Mouse (Mus musculus): ENCODE measurements around the gene Olfr749. TPM values are rescaled to one million over a fixed set of nuclear protein-coding genes. Genes with fewer than 3 reads are reported as not detected.

Gene Olfr749
- total RNA-seq (2021), result not detected
- long read RNA-seq, experiment 1, result 0 reads
- long read RNA-seq, experiment 2, result 0 reads

DNA sequence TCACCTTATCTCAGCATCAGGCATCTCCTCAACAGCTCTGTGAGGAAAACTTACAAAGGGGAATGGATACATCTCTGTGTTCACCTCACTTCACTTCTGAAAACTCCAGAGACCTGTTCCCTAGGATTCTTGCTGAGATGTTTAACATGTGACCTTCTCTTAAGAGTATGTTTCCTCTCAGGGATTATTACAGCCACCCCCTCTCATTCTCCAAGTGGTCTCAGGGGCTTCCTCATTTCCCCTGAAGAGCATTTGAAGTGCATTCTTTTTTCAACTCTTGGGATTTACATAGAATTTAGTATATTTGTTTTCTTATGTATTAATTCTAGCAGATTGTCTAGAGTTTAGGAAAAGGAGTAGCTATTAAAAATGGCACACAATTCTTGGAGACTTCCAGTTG lies at the start of gene Olfr749:
Gene Olfr749 (minus strand): TSS at position 101 of the 400 bp plus-strand sequence.
- DNase-seq, result no peak

- DNase-seq, result no peak
These were observed 43.3 kb upstream of the Olfr749 start for GRCm38 (mm10) chr14:50788157-50788556.

GRCm38 (mm10) chr14:50785251-50785637 lies 40.4 kb upstream of the Olfr749 start, which contains the start of gene Ttc5:
Gene Ttc5, minus strand, starts transcription at chr14:50785519.
- peak; percentile 92 to 94 for DNase-seq

DNA sequence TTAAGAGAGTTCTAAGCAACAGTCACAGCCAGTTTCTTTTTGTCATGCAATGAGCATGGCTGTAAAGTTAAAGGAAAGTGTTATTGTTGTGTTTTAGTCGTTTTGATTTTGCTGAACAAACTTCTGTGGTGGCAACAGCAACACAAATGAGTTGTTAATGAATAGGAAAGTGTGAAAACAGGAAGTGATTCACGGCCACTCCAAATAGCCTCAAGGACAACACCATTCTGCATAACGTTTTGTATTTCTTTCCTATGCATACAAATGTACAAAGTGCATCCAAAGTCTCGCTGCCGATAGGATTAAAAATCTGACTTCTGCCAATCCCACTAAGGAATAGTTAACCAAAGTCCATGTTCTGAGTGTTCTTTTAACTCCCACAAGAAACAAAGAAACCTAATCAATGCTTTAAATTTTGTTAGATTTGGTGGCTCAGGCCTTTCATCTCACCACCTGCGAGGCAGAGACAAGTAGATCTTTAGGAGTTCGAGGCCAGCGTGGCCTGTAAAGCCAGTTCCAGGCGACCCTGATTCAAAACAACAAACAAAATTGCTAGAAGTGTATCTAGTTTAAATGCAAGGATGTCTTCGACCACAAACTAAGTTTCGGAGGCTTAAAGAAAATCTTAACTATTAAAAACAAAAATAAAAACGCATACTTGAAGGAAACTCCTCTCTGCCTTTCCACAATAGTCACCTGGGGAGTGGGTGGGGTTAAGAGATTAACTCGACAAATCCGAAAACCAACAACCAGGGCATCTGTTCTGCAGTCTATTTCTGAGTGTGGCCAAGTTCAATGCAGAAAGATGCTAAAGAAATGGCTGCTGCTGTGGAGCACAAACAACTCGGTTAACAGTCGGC lies 39.7 kb upstream of the Olfr749 start:
- no peak for DNase-seq

DNA sequence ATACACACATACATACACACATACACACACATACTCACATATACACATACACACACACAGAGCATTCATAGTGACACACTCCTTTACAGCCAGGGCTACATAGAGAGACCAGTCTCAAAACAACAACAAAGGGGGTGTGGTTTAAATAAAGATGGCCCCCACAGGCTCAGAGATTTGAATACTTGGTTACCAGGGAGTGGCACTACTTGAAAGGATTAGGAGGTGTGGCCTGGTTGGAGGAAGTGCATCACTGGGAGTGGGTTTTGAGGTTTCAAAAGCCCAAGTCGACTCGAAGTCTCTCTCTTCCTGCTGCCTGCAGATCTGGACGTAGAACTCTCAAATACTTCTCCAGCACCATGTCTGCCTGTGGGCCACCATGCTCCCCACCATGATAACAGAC lies 37.3 kb upstream of the Olfr749 start:
- DNase-seq, result no peak

DNA sequence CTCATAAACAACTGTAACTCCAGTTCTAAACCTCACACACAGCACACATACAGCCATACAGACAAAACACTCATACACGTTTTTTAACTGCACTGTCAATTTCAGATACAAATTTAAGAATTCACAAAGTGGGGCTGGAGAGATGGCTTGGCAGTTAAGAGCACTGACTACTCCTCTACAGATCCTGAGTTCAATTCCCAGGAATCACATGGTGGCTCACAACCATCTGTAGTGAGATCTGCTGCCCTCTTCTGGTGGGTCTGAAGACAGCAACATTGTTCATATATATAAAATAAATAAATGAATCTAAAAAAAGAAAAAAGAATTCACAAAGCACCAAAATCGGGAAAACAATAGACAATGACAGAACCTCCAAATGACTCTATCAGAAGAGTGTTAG lies 26.4 kb upstream of the Olfr749 start:
- peak in 1 of 2 experiments; percentile 20 for DNase-seq

- peak; percentile 64 to 67 for DNase-seq
These were observed 20.8 kb upstream of the Olfr749 start for GRCm38 (mm10) chr14:50765736-50766135.

DNA sequence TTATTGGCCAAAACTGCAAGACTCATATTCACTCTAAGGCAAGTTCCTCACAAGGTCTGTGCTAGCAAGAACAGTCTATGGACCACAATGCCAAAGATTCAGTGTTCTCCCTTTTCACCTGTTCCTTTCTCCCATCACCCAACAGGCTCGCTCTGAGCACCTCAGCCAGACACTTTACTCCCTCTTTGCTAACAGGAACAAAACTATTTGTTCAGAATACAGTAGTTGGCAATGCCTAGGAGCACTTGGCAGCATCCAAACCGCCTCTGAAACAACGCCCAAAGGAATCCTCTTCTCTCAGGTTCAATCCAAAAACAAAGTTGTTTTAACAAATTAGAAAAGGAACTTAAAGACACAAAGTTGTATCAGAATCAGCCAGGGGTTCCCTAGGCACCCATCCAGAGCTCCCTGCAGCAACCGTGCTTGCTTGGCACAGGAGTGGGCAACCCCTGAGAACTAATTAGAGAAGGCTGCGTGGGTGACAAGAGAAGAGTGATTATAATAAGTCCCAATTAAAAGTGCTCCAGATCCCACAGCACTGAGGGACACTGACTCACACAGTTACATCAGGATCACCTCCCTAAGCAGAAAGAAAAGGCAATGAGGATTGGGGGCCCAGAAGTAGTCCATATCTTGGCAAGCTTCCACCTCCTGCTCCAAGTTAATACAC lies 13.7 kb upstream of the Olfr749 start:
- no peak for DNase-seq

DNA sequence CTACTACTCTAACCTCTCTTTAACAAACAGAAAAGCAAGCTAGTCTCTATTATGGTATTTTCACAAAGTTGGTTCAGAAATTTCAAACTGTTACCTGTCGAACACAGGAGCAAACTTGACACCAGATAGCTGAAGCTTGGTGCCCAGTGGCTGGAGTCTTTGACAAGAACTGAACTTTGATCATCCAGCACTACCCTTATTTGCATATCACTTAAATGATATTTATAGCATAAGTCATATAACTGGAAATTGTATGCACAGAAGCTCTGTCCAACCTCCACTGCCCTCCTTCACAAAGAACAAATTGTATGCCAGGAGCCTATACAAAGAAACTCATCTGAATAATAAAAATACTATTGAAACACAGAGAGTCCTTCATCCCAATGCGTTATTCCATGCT lies 3.3 kb downstream of the Olfr749 start:
- DNase-seq, result no peak

DNA sequence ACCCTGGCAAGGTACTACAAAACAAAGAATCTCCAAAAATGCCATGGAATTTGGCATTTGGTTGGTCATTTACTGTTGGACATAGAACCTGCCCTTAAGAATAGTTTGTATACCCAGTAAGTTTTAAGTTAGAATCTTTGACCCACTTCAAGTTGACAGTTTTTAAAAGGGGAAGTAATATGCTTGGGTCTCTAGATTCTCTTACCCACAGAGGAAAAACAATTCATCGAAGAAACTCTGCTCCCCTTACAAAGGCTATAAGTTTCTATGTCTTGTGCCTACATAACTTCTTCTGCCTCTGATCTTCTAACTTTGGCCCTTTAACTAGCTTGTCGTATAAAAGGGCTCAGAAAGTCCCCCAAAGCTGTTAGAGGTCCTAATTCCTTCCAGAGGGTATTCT lies 4.6 kb downstream of the Olfr749 start:
- no peak for DNase-seq

- peak; percentile 25 to 35 for DNase-seq
These were observed 22.5 kb downstream of the Olfr749 start for GRCm38 (mm10) chr14:50722371-50722770.

DNA sequence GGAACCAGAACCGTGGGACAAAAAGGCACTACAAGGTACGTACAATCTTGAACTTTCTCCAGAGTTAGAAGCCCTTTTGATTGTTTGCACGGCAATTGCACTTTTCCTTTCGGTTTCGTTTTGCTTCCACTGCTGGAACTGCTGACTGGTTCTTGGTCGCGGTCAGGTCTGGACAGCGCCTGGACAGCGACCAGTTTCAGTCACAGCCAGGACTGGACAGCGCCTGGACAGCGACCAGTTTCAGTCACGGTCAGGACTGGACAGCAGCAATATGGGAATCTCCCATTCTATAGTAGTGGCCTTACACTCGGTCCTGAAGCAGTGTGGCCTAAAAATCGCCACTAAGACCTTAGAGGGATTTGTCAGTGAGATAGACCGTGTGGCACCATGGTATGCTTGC lies 25.0 kb downstream of the Olfr749 start:
- DNase-seq, result peak in 1 of 2 experiments; percentile 1

- no peak for DNase-seq
These were observed 37.8 kb downstream of the Olfr749 start, which contains the start of gene Olfr748 for GRCm38 (mm10) chr14:50707073-50707472. Gene Olfr748, plus strand, starts transcription at chr14:50707373.

DNA sequence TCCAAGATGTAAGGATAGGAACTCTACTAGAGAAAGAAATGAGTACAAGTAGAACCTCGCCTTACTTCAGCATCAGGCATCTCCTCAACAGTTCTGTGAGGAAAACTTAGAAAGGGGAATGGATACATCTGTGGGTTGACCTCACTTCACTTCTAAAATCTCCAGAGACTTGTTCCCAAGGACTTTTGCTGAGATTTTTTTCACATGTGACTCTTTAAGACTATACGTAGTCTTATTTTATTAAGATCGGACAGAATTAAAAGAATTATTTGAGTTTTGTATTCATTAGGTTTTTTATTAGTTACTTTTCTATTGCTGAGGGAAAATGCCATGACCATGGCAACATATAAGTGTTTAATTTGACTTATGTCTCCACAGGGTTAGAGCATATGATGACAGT lies 51.8 kb downstream of the Olfr749 start, which contains the start of gene Olfr747:
Gene Olfr747 (minus strand): TSS at position 101 of the 400 bp plus-strand sequence.
- no peak for DNase-seq

Other genes starting within 250 kb of the Olfr749 start
- not detected for gene Olfr742, start 241.5 kb downstream of the Olfr749 start, total RNA-seq (2021)
- gene Olfr743, start 223.3 kb downstream of the Olfr749 start, total RNA-seq (2021), result not detected
- not detected for gene Olfr744, start 130.2 kb downstream of the Olfr749 start, total RNA-seq (2021)
- gene Olfr745, start 105.7 kb downstream of the Olfr749 start, total RNA-seq (2021), result not detected
- gene Olfr746, start 98.0 kb downstream of the Olfr749 start, total RNA-seq (2021), result not detected
- not detected for gene Olfr747, start 51.9 kb downstream of the Olfr749 start, total RNA-seq (2021)
- gene Olfr748, start 37.7 kb downstream of the Olfr749 start, total RNA-seq (2021), result not detected
- gene Ttc5, start 40.4 kb upstream of the Olfr749 start, total RNA-seq (2021), result 10 to 100 TPM; 30.8 to 46.9 TPM
- not detected for gene Ccnb1ip1, start 62.6 kb upstream of the Olfr749 start, total RNA-seq (2021)
- 10 to 100 TPM; 24.1 to 24.4 TPM for gene Parp2, start 62.7 kb upstream of the Olfr749 start, total RNA-seq (2021)
- gene Tep1, start 125.5 kb upstream of the Olfr749 start, total RNA-seq (2021), result 10 to 100 TPM; 18.2 to 21.6 TPM
- gene Klhl33, start 152.4 kb upstream of the Olfr749 start, total RNA-seq (2021), result under 1 TPM; 0.50 to 0.63 TPM
- 10 to 100 TPM; 42.9 to 57.8 TPM for gene Osgep, start 179.8 kb upstream of the Olfr749 start, total RNA-seq (2021)
- gene Apex1, start 179.9 kb upstream of the Olfr749 start, total RNA-seq (2021), result 10 to 100 TPM; 61.0 to 89.4 TPM
- gene Pip4p1, start 185.8 kb upstream of the Olfr749 start, total RNA-seq (2021), result 10 to 100 TPM; 58.5 to 65.6 TPM
- 10 to 100 TPM; 43.1 to 45.2 TPM for gene Pnp, start 186.0 kb upstream of the Olfr749 start, total RNA-seq (2021)
- 10 to 100 TPM; 37.6 to 46.1 TPM for gene Gm49342, start 199.4 kb upstream of the Olfr749 start, total RNA-seq (2021)
- gene Pnp2, start 210.9 kb upstream of the Olfr749 start, total RNA-seq (2021), result 1 to 10 TPM; 2.1 to 2.9 TPM

Data from adrenal gland, postnatal 36 days (tissue).